Mouse (Mus musculus) forebrain, embryonic 16.5 days (tissue): ENCODE measurements at regions not wholly inside any gene's neighbourhood (a gene's known extent, or its start where the extent isn't known, plus 50 kb on each side); places are given as distances from the start of the nearest gene placed in this dataset.

Source experiments
- ATAC-seq: fragments of 200-750 bp; cut with Nextera tagmentation; 2 replicates; pipeline ENCODE4 v1.8.0; 2017; ENCODE audit warnings: mild to moderate bottlenecking, moderate library complexity
- H3K27ac ChIP-seq: fragments of 300-500 bp; sonication (generic); 2 replicates; pipeline ENCODE4 v1.5.1; 2014; ENCODE audit warnings: low read length, control low read depth
- H3K27me3 ChIP-seq: fragments of 300-500 bp; sonication (generic); replicated peaks from 2 replicates; pipeline ENCODE4 v1.6.1; 2014; ENCODE audit warnings: low read length; ENCODE audit not compliant: control insufficient read depth, insufficient read depth
- H3K36me3 ChIP-seq: fragments of 300-500 bp; sonication (generic); 2 replicates; pipeline ENCODE4 v1.6.1; 2014; ENCODE audit not compliant: control insufficient read depth, insufficient read depth
- H3K4me1 ChIP-seq: fragments of 300-500 bp; sonication (generic); replicated peaks from 2 replicates; pipeline ENCODE4 v1.6.1; 2014; ENCODE audit warnings: low read length; ENCODE audit not compliant: control insufficient read depth, insufficient read depth
- H3K4me2 ChIP-seq: fragments of 300-500 bp; sonication (generic); 2 replicates; pipeline ENCODE4 v1.6.1; 2014; ENCODE audit warnings: mild to moderate bottlenecking, low read length, control low read depth
- H3K4me3 ChIP-seq: fragments of 300-500 bp; sonication (generic); replicated peaks from 2 replicates; pipeline ENCODE4 v1.5.1; 2014; ENCODE audit warnings: mild to moderate bottlenecking, low read length, control low read depth
- H3K9ac ChIP-seq: fragments of 300-500 bp; sonication (generic); replicated peaks from 2 replicates; pipeline ENCODE4 v1.6.1; 2014; ENCODE audit warnings: low read depth, low read length, control low read depth
- H3K9me3 ChIP-seq: fragments of 300-500 bp; sonication (generic); 2 replicates; pipeline ENCODE4 v1.6.1; 2016; ENCODE audit warnings: low read length; ENCODE audit not compliant: control insufficient read depth
- WGBS: fragments of 180-500 bp; shearing (Covaris S2); extraction: QIAGEN DNeasy Blood & Tissue Kit; methylation state at CpG from one replicate; pipeline ENCODE4 v1.1.7; 2014; 5-methylcytosine and 5-hydroxymethylcytosine counted together

DNA sequence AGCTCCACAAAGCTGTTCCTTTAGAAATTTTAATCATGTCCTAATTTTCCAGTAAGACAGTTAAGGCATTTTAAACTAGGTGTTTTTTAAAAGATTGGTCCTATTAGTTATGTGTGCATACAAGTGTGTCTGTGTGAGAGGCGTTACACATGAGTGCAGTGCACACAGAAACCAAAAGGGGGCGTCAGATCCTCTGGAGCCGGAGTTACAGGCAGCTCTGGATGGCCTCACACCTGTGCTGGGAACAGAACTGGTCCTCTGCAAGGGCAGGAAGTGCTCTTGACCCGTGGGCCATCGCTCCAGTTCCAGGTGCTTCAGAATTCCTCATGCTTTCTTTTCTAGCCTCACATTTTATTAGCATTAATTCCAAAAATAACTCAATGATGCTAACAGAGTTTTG, 122.3 kb downstream of the Kctd15 start:
- Histone ChIP-seq H3K27ac (no peak overlapping the region), H3K9me3 (no peaks in the 10 kb centered on the region), H3K4me3 (no peak overlapping the region), H3K9ac (no peak overlapping the region), H3K4me2 (no peak overlapping the region), H3K27me3 (no peaks in the 10 kb centered on the region), H3K4me1 (peaks cover 5% of the 10 kb centered on the region; the same call in 1 of the 2 replicates), H3K36me3 (no peaks in the 10 kb centered on the region)
- ATAC-seq, result no peak
- WGBS, result 77% methylated on average over 5 of the region's 5 CpGs

GRCm38 (mm10) chr7:34531639-34532038, 124.9 kb downstream of the Kctd15 start:
- WGBS, result 93% methylated on average over 3 of the region's 3 CpGs
- no peak overlapping the region for H3K9ac ChIP-seq
- H3K9me3 ChIP-seq, result no peaks in the 10 kb centered on the region
- H3K36me3 ChIP-seq, result no peaks in the 10 kb centered on the region
- H3K27me3 ChIP-seq, result no peaks in the 10 kb centered on the region
- no peaks in the 10 kb centered on the region for H3K4me1 ChIP-seq
- H3K27ac ChIP-seq, result no peak overlapping the region
- no peak overlapping the region for H3K4me2 ChIP-seq
- no peak for ATAC-seq
- H3K4me3 ChIP-seq, result no peak overlapping the region

DNA sequence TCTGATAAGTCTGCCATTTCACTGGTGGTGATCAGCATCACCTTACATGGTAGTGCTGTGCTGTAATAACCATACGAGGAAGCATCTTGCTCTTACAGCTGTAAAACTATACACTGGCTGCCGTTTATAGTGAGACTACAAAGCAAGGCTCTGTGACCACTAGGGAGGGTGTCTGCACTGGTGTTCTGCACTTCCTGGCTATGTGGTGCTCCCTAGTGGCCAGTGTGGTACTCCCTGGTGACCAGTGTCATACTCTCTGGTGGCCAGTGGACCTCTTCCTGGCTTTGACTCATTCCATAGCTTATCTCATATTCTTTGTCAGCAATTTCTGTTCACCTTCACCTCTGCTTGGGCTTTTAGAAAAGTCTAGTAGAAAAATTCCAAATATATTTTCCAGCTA, 114.7 kb upstream of the Lsm14a start:
- 76% methylated on average over 2 of the region's 2 CpGs for WGBS
- H3K4me2 ChIP-seq, result no peak overlapping the region
- H3K4me1 ChIP-seq, result no peaks in the 10 kb centered on the region
- no peaks in the 10 kb centered on the region for H3K36me3 ChIP-seq
- H3K9ac ChIP-seq, result no peak overlapping the region
- no peak for ATAC-seq
- no peaks in the 10 kb centered on the region for H3K9me3 ChIP-seq
- H3K27me3 ChIP-seq, result no peaks in the 10 kb centered on the region
- H3K27ac ChIP-seq, result no peak overlapping the region
- H3K4me3 ChIP-seq, result no peak overlapping the region

DNA sequence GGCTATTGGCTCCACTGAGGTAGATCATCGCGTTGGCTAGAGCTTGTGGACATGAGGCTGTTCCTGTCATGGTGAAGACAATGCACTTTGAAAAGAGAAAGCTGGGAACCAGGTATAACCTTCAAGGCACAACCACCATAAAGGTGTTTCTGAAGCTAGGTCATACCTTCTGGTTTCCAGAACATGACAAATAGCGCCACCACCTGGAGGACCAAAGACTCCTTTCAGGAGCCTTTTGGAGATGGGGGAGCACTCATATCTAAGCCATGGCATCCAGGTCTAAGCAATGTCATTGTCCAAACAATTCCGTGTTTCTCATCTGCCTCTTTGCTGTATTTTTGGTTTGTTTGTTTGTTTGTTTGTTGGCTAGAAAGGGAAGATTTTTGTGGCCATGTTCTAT, 113.7 kb upstream of the Lsm14a start:
- Histone ChIP-seq H3K4me1 (no peaks in the 10 kb centered on the region), H3K27me3 (no peaks in the 10 kb centered on the region), H3K4me3 (no peak overlapping the region), H3K27ac (no peak overlapping the region), H3K9ac (no peak overlapping the region), H3K36me3 (no peaks in the 10 kb centered on the region), H3K9me3 (no peaks in the 10 kb centered on the region), H3K4me2 (no peak overlapping the region)
- WGBS, result 62% methylated on average over 4 of the region's 4 CpGs
- no peak for ATAC-seq

GRCm38 (mm10) chr7:34493892-34494291, 100.8 kb upstream of the Lsm14a start:
- no peak for ATAC-seq
- no peak overlapping the region for H3K4me2 ChIP-seq
- no peak overlapping the region for H3K27ac ChIP-seq
- H3K27me3 ChIP-seq, result no peaks in the 10 kb centered on the region
- H3K4me1 ChIP-seq, result no peaks in the 10 kb centered on the region
- 65% methylated on average over 10 of the region's 10 CpGs for WGBS
- no peaks in the 10 kb centered on the region for H3K36me3 ChIP-seq
- H3K4me3 ChIP-seq, result no peak overlapping the region
- no peak overlapping the region for H3K9ac ChIP-seq
- 0 out of 2 replicates have a peak, but pooled peaks cover 2% of the 10 kb centered on the region for H3K9me3 ChIP-seq

GRCm38 (mm10) chr7:34484908-34485598, 91.9 kb upstream of the Lsm14a start:
- no peak overlapping the region for H3K27ac ChIP-seq
- H3K36me3 ChIP-seq, result no peaks in the 10 kb centered on the region
- no peak overlapping the region for H3K4me3 ChIP-seq
- WGBS, result 86% methylated on average over 18 of the region's 18 CpGs
- H3K4me2 ChIP-seq, result no peak overlapping the region
- H3K27me3 ChIP-seq, result no peaks in the 10 kb centered on the region
- ATAC-seq, result no peak
- no peaks in the 10 kb centered on the region for H3K4me1 ChIP-seq
- no peak overlapping the region for H3K9ac ChIP-seq
- H3K9me3 ChIP-seq, result no peaks in the 10 kb centered on the region

DNA sequence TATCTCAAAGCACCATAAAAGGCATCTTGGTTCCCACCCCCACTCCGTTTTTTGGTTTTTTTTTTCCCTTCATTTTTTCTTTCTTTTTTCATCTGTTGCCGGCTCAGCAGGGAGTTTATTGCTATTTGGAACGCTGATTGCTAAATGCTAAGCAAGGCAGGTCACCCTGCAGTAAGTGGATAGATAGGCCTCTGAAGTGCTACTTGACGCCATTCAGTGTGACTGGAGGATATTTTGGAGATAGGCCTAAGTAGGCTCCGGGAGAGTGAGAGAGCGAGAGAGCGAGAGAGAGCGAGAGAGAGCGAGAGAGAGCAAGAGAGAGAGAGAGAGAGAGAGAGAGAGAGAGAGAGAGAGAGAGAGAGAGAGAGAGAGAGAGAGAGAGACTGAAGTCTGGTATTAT, 90.3 kb upstream of the Lsm14a start:
- H3K4me1 ChIP-seq, result no peaks in the 10 kb centered on the region
- WGBS, result 77% methylated on average over 9 of the region's 9 CpGs
- H3K4me2 ChIP-seq, result no peak overlapping the region
- no peak for ATAC-seq
- no peaks in the 10 kb centered on the region for H3K36me3 ChIP-seq
- no peak overlapping the region for H3K9ac ChIP-seq
- no peak overlapping the region for H3K27ac ChIP-seq
- no peaks in the 10 kb centered on the region for H3K9me3 ChIP-seq
- no peak overlapping the region for H3K4me3 ChIP-seq
- H3K27me3 ChIP-seq, result no peaks in the 10 kb centered on the region

DNA sequence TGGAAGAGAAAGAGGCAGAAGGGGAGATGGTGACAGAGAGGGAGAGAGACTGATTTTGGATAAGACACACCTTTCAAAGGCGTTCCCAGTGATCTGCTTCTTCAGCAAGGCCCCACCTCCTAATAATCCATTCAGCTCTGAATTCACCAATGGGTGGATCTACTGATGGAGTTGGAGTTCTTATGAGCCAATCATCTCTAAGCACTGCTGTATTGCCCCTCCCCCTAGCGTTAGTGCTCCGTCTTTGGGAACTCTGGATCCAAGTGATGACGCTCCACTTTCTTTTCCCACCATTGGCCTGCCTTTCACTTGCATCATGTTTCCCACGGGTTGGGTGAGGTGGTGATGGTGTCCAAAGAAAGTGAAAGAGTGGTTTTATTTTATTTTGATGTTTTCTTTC, 87.7 kb upstream of the Lsm14a start:
- Histone ChIP-seq H3K27me3 (no peaks in the 10 kb centered on the region), H3K4me2 (no peak overlapping the region), H3K9me3 (no peaks in the 10 kb centered on the region), H3K4me3 (no peak overlapping the region), H3K9ac (no peak overlapping the region), H3K36me3 (no peaks in the 10 kb centered on the region), H3K4me1 (no peaks in the 10 kb centered on the region), H3K27ac (no peak overlapping the region)
- no peak for ATAC-seq
- WGBS, result 75% methylated on average over 5 of the region's 5 CpGs

DNA sequence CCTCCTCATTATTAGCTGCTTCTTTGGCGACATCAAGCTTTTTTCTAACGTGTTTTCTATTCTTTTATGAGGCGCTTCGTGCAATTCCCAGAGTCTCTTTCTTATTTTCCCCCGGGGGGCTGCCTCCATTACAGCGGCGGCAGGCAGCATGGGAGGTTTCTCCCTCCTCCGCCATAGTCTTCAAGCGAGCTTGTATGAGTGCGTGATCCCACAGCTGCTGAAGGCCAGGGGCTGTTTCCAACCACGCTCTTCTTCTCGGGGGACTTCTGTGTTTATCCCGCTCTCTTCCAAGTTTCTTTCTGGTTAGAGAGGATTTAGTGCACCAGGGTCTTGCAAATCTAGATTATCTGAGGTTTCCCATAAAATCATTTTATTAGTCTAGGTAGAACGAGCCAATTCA, 77.9 kb upstream of the Lsm14a start:
- 0 out of 2 replicates have a peak overlapping the region, but pooled peaks have one; percentile 8 for H3K4me3 ChIP-seq
- H3K4me1 ChIP-seq, result peaks cover 4% of the 10 kb centered on the region; the same call in 1 of the 2 replicates
- no peaks in the 10 kb centered on the region for H3K27me3 ChIP-seq
- 20% methylated on average over 14 of the region's 14 CpGs for WGBS
- H3K9ac ChIP-seq, result no peak overlapping the region
- no peak for ATAC-seq
- H3K4me2 ChIP-seq, result peak overlapping the region; percentile 35
- H3K9me3 ChIP-seq, result no peaks in the 10 kb centered on the region
- no peak overlapping the region for H3K27ac ChIP-seq
- H3K36me3 ChIP-seq, result no peaks in the 10 kb centered on the region

DNA sequence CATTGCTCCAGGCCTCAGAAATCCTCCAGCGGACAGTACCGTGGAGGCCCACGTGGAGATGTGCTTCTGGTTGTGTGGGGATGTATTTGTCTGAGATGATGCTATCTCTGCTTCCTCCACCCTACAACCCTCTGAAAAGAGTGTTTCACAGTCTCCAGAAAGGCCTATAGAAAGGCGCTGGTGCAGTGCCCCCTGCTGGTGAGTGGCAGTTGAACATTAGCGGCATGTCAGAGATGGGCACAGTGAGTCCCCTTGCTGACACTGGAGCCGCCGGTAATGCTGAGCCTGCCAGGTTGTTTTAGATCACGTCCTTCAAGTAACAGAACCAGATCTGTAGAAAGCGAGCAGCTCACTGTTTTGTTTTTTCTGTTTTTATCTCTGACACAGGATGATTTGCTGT, 69.0 kb upstream of the Lsm14a start:
- 62% methylated on average over 9 of the region's 9 CpGs for WGBS
- Histone ChIP-seq H3K27ac (no peak overlapping the region), H3K4me1 (no peaks in the 10 kb centered on the region), H3K27me3 (no peaks in the 10 kb centered on the region), H3K9me3 (no peaks in the 10 kb centered on the region), H3K9ac (no peak overlapping the region), H3K4me3 (no peak overlapping the region), H3K36me3 (no peaks in the 10 kb centered on the region), H3K4me2 (no peak overlapping the region)
- no peak for ATAC-seq
